Mouse (Mus musculus): Measurements from ENCODE around the gene Utrn.

GRCm38 (mm10) chr10:12549945-12550540 is 319.1 kb downstream of the Utrn start:
- TF ChIP-seq POLR2A (IDR thresholded peaks at IDR 0.05; ENCODE audit: borderline replicate concordance, control insufficient read depth, low read depth, low read length) (no peak), CTCF (IDR thresholded peaks at IDR 0.05; ENCODE audit: control insufficient read depth, insufficient read depth, low read length) (no peak)
